Mouse (Mus musculus): ENCODE measurements at regions not wholly inside any gene's neighbourhood (a gene's known extent, or its start where the extent isn't known, plus 50 kb on each side); places are given as distances from the start of the nearest gene placed in this dataset.

- Histone ChIP-seq H3K27ac (no peak overlapping the region), H3K4me1 (no peaks in the 10 kb centered on the region), H3K4me3 (no peak overlapping the region), H3K27me3 (no peaks in the 10 kb centered on the region), H3K9ac (no peak overlapping the region), H3K4me2 (replicated peaks) (no peak overlapping the region), H3K36me3 (no peaks in the 10 kb centered on the region), H3K9me3 (no peaks in the 10 kb centered on the region)
- 65% methylated on average over 3 of the region's 3 CpGs for WGBS
- no peak for ATAC-seq (ENCODE audit: low FRiP score, low read depth)
Measured at GRCm38 (mm10) chr1:128746461-128747009, 154.4 kb upstream of the Cxcr4 start.

GRCm38 (mm10) chr1:128740616-128741015, 148.5 kb upstream of the Cxcr4 start:
- Histone ChIP-seq H3K27me3 (no peaks in the 10 kb centered on the region), H3K9ac (no peak overlapping the region), H3K4me2 (replicated peaks) (no peak overlapping the region), H3K9me3 (no peaks in the 10 kb centered on the region), H3K4me3 (no peak overlapping the region), H3K36me3 (no peaks in the 10 kb centered on the region), H3K4me1 (no peaks in the 10 kb centered on the region), H3K27ac (no peak overlapping the region)
- no peak for ATAC-seq (ENCODE audit: low FRiP score, low read depth)
- WGBS: 74% methylated on average over 2 of the region's 2 CpGs

DNA sequence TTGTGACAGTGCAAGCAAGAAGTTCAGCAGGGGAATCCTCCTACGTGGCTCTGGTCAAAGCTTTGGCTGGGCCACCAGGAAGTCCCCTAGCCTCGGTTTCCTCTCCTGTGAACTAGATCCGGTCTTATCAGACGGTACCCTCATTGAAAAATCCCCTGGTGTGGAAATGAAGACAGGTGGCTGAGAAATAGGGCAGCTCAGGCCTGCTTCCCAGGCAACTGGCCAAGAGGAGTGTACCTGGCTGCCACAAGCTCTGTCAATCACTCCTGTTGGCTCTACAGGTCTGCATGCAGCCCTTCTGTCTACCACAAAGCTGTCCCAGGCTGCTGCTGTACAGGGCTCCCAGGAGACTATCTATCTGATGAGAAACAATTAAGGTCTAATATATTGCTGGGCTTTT, 146.1 kb upstream of the Cxcr4 start:
- Histone ChIP-seq H3K27me3 (no peaks in the 10 kb centered on the region), H3K4me1 (no peaks in the 10 kb centered on the region), H3K27ac (no peak overlapping the region), H3K36me3 (no peaks in the 10 kb centered on the region), H3K4me2 (replicated peaks) (no peak overlapping the region), H3K4me3 (no peak overlapping the region), H3K9ac (no peak overlapping the region), H3K9me3 (no peaks in the 10 kb centered on the region)
- WGBS: 78% methylated on average over 4 of the region's 4 CpGs
- no peak for ATAC-seq (ENCODE audit: low FRiP score, low read depth)

DNA sequence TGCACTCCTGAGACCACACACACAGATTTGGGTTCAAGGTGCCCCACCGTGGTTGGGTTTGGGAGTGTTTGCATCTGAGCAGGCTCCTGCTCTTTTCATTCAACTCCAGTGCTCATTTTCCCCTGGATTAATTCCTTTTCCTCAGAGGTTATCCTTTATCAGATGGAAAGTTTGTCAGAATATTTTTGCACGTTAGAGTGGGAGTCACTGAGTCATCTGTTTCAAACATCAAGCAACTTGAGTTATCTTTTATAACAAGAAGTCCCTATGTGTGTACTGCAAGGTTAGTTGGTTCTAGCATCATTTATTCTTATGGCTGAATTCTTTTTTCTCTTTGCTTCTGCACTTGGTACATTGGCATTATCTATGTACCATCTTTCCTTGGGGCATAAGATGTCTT, 142.8 kb upstream of the Cxcr4 start:
- no peaks in the 10 kb centered on the region for H3K9me3 ChIP-seq

DNA sequence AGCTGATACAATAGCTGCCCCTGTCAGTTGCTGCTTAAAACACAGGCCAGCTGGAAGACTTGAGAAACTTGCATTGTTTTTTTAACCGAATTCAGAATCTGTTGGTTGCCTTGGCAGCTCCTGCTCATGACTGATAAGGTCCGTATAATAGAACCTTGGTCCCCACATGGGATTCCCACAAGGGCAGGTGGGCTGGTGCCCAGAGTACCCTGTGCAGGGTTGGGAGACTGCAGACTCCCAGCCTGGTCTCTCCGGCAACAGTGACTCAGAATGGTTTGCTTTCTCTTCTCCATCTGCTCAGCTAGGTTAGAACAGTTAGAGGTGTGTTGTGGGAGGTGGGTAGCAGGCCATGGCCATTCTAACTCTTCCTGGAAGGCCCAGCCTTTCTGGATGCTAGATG, 139.4 kb upstream of the Cxcr4 start:
- no peak for ATAC-seq (ENCODE audit: low FRiP score, low read depth)
- no peaks in the 10 kb centered on the region for H3K36me3 ChIP-seq
- no peak overlapping the region for H3K9ac ChIP-seq
- H3K4me1 ChIP-seq: no peaks in the 10 kb centered on the region
- H3K4me2 ChIP-seq (replicated peaks): no peak overlapping the region
- no peak overlapping the region for H3K27ac ChIP-seq
- H3K4me3 ChIP-seq: no peak overlapping the region
- no peaks in the 10 kb centered on the region for H3K9me3 ChIP-seq
- no peaks in the 10 kb centered on the region for H3K27me3 ChIP-seq
- 97% methylated on average over 3 of the region's 3 CpGs for WGBS

More for the DNA sequence above, 142.8 kb upstream of the Cxcr4 start:
- no peak overlapping the region for H3K4me2 ChIP-seq (replicated peaks)
- H3K4me3 ChIP-seq: no peak overlapping the region
- H3K9ac ChIP-seq: no peak overlapping the region
- H3K27me3 ChIP-seq: no peaks in the 10 kb centered on the region
- no peaks in the 10 kb centered on the region for H3K36me3 ChIP-seq
- 74% methylated on average over 2 of the region's 2 CpGs for WGBS
- ATAC-seq (ENCODE audit: low FRiP score, low read depth): no peak
- no peaks in the 10 kb centered on the region for H3K4me1 ChIP-seq
- H3K27ac ChIP-seq: no peak overlapping the region

DNA sequence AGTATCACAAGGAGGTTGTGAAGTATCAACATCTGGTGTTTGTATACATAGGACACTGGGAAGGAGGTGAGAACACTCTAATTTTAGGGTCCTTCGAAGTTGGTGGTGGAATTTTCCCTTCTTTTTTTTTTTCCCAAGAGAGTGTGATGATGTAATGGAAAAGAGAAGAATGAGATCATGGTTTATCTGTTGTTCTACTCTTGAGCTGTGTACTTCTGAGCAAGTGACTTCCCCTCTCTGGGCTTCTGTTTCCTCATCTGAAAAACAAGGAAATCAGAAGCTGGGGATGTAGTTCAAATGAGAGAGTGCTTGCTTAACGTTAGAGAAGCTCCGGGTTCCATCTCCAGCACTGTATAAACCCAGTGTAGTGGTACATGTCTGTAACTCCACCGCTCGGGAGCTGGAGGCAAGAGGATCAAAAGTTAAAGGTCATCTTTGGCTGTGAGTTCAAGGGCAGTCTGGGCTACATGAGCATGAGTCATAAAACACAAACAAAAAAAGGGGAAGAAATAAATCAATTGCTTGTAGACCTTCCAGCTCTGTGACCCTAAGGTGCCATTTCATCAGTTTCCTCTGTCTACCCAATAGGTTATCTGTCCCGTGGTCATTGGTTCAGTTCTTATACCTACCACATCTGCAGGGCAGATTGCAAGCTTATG, 132.5 kb upstream of the Cxcr4 start:
- H3K4me1 ChIP-seq: no peaks in the 10 kb centered on the region
- no peak for ATAC-seq (ENCODE audit: low FRiP score, low read depth)
- no peak overlapping the region for H3K4me2 ChIP-seq (replicated peaks)
- WGBS: 73% methylated on average over 6 of the region's 6 CpGs
- no peak overlapping the region for H3K4me3 ChIP-seq
- no peak overlapping the region for H3K9ac ChIP-seq
- no peaks in the 10 kb centered on the region for H3K36me3 ChIP-seq
- H3K9me3 ChIP-seq: no peaks in the 10 kb centered on the region
- no peak overlapping the region for H3K27ac ChIP-seq
- no peaks in the 10 kb centered on the region for H3K27me3 ChIP-seq

- no peak overlapping the region for H3K9ac ChIP-seq
- no peak overlapping the region for H3K4me3 ChIP-seq
- no peak overlapping the region for H3K4me2 ChIP-seq (replicated peaks)
- no peaks in the 10 kb centered on the region for H3K4me1 ChIP-seq
- ATAC-seq (ENCODE audit: low FRiP score, low read depth): no peak
- H3K36me3 ChIP-seq: no peaks in the 10 kb centered on the region
- WGBS: 32% methylated on average over 3 of the region's 3 CpGs
- no peak overlapping the region for H3K27ac ChIP-seq
- H3K9me3 ChIP-seq: no peaks in the 10 kb centered on the region
- H3K27me3 ChIP-seq: no peaks in the 10 kb centered on the region
Measured at GRCm38 (mm10) chr1:128723843-128724242, 131.8 kb upstream of the Cxcr4 start.

GRCm38 (mm10) chr1:128722061-128722471, 130.0 kb upstream of the Cxcr4 start:
- no peak overlapping the region for H3K4me2 ChIP-seq (replicated peaks)
- H3K4me3 ChIP-seq: no peak overlapping the region
- H3K4me1 ChIP-seq: no peaks in the 10 kb centered on the region
- WGBS: 65% methylated on average over 2 of the region's 2 CpGs
- ATAC-seq (ENCODE audit: low FRiP score, low read depth): no peak
- no peaks in the 10 kb centered on the region for H3K27me3 ChIP-seq
- no peak overlapping the region for H3K9ac ChIP-seq
- H3K36me3 ChIP-seq: no peaks in the 10 kb centered on the region
- H3K9me3 ChIP-seq: no peaks in the 10 kb centered on the region
- H3K27ac ChIP-seq: no peak overlapping the region

DNA sequence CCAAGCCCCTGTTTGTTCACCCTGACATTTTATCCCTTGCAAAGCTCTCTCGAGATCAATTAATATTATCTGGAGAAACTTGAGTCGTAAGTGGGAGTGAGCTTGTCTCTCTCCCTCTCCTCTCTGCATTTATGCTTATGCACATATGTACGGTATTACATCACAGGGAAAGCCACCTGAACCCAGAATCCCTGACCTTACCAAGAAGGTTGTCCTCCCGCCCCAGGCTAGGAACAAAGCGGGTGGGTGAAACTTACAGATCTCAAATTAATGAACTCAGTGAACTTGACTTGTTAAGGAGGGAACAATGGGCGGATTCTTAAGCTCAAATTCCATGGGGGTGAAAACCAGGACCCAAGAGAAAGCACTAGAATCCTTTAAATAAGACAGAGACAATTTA, 122.8 kb upstream of the Cxcr4 start:
- H3K4me2 ChIP-seq (replicated peaks): no peak overlapping the region
- peaks cover 13% of the 10 kb centered on the region for H3K4me1 ChIP-seq
- H3K9me3 ChIP-seq: no peaks in the 10 kb centered on the region
- H3K36me3 ChIP-seq: no peaks in the 10 kb centered on the region
- no peak overlapping the region for H3K4me3 ChIP-seq
- H3K27me3 ChIP-seq: no peaks in the 10 kb centered on the region
- no peak overlapping the region for H3K27ac ChIP-seq
- ATAC-seq (ENCODE audit: low FRiP score, low read depth): no peak
- H3K9ac ChIP-seq: no peak overlapping the region
- WGBS: 48% methylated on average over 6 of the region's 6 CpGs

- no peaks in the 10 kb centered on the region for H3K36me3 ChIP-seq
- no peak overlapping the region for H3K27ac ChIP-seq
- H3K4me3 ChIP-seq: no peak overlapping the region
- no peaks in the 10 kb centered on the region for H3K27me3 ChIP-seq
- WGBS: 74% methylated on average over 7 of the region's 7 CpGs
- no peak for ATAC-seq (ENCODE audit: low FRiP score, low read depth)
- no peaks in the 10 kb centered on the region for H3K9me3 ChIP-seq
- H3K9ac ChIP-seq: no peak overlapping the region
- peaks cover 13% of the 10 kb centered on the region for H3K4me1 ChIP-seq
- H3K4me2 ChIP-seq (replicated peaks): no peak overlapping the region
Measured at GRCm38 (mm10) chr1:128712876-128713275, 120.8 kb upstream of the Cxcr4 start.

DNA sequence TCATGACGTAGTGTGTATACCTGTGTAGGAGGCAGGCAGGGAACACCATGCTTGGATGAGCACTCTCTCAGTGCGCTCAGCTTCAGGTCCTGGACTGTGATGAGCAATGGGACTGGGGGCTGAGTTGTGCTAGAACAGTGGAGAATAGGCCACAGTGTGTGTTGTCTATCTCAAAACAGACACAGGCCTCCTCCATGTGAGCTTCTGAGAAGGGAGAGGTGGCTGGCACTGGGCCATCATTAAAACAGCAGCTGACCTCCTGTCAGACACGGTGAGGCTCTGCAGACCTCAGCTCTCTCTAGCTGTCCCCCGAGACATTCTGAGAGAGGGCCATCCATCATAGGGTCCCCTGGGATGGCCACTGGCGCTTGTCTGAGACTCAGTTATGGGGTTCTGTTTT, 119.0 kb upstream of the Cxcr4 start:
- Histone ChIP-seq H3K9ac (no peak overlapping the region), H3K4me2 (replicated peaks) (no peak overlapping the region), H3K9me3 (no peaks in the 10 kb centered on the region), H3K27me3 (no peaks in the 10 kb centered on the region), H3K27ac (no peak overlapping the region), H3K36me3 (no peaks in the 10 kb centered on the region), H3K4me1 (peaks cover 9% of the 10 kb centered on the region), H3K4me3 (no peak overlapping the region)
- ATAC-seq (ENCODE audit: low FRiP score, low read depth): no peak
- 63% methylated on average over 5 of the region's 5 CpGs for WGBS

DNA sequence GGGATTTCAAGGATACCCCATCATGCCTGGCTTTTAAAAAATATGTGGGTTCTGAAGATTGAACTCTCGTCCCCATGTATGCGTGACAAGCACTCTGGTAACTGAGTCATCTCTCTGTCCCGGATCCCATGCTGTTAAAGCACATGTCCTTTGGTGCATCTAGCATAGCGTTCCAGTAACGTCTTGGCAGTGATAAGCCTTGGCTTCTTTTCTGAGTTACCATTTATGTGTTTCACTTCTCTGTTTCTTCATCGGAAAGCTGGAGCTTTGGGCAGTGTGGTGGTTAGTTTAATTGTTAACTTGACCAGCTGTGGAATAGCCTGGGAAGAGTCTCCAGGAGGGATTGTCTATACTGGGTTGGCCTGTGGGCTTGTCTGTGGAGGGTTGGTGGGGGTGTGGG, 115.7 kb upstream of the Cxcr4 start:
- ATAC-seq (ENCODE audit: low FRiP score, low read depth): no peak
- Histone ChIP-seq H3K4me1 (no peaks in the 10 kb centered on the region), H3K4me2 (replicated peaks) (no peak overlapping the region), H3K36me3 (no peaks in the 10 kb centered on the region), H3K27ac (no peak overlapping the region), H3K9me3 (no peaks in the 10 kb centered on the region), H3K4me3 (no peak overlapping the region), H3K27me3 (no peaks in the 10 kb centered on the region), H3K9ac (no peak overlapping the region)
- 94% methylated on average over 6 of the region's 6 CpGs for WGBS

DNA sequence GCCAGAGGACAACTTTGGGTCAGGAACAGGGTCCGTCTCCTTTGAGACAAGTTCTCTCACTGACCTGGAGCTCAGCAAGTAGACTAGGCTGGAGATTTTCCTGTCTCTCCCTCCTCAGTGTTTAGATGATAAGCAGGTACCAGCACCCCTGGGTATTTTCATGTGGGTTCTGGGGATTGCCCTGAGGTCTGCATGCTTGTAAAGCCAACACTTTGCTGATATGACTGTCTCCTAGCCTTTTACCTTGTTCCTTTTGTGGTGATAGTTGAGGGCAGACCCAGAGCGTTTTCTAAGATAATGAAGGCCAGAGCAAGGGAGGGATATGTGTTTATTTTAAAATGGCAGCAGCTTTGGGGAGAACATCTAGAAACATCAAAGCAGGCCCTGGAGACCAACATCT, 114.1 kb upstream of the Cxcr4 start:
- WGBS: 85% methylated on average over 2 of the region's 2 CpGs
- no peak for ATAC-seq (ENCODE audit: low FRiP score, low read depth)
- Histone ChIP-seq H3K9me3 (no peaks in the 10 kb centered on the region), H3K27me3 (no peaks in the 10 kb centered on the region), H3K4me2 (replicated peaks) (no peak overlapping the region), H3K27ac (no peak overlapping the region), H3K4me1 (no peaks in the 10 kb centered on the region), H3K9ac (no peak overlapping the region), H3K4me3 (no peak overlapping the region), H3K36me3 (no peaks in the 10 kb centered on the region)
